Comparison of ENCODE assay signal across 15 mouse cellular contexts in the genomic region with DNA sequence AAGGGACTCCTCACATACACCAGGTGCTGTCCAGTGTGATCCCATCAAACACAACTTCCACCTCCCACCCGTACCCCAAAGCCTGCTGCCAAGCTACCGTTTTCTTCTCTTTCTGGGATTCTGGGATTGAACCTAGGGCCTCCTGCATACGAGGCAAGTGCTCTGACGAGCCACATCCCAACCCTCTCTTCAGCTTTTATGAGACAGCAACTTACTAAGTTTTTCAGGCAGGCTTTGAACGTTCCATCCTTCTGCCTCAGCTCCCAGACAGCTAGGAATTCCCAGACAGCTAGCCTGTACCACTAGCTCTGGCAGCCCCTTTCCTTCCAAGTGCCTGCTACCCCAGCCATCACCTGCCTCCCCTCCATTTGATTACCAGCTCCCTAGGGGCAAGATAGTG. TPM values are rescaled to one million over a fixed set of nuclear protein-coding genes. Genes with fewer than 3 reads are reported as not detected.
A peak's percentile ranks its signal among the peaks of the same experiment; 100 is the strongest.
DNase-seq lines count a peak whose midpoint lies in the region; ATAC-seq lines count a peak whose summit lies in the region.
"Had no signal": no experiment of that assay in that cellular context is flagged by ENCODE, and none has a peak within 500 bp of the region (broad histone marks: within the 10 kb centered on the region; RNA-seq: fewer than 3 reads in every experiment).

No protein-coding gene starts in this region.

- no peaks in the 10 kb centered on the region for H3K9me3 ChIP-seq in heart, embryonic 13.5 days
- H3K9me3 ChIP-seq in liver, embryonic 15.5 days (replicated peaks): no peaks in the 10 kb centered on the region
- H3K9me3 ChIP-seq in hindbrain, embryonic 15.5 days: no peaks in the 10 kb centered on the region
- H3K9me3 ChIP-seq: stomach, embryonic 15.5 days had no signal

- peak; percentile 5 for DNase-seq in adrenal gland, adult 2 months
- DNase-seq in adrenal gland, postnatal 36 days: no peak
- DNase-seq in heart, postnatal 36 days: no peak
- no peak for DNase-seq in liver
- DNase-seq in lung, postnatal 36 days: no peak
- DNase-seq: cerebellum, postnatal 10 days; heart, adult 2 months; kidney, adult 9 months; right cerebral cortex, postnatal 4 days; thymus, postnatal 14 days had no signal

- no peak overlapping the region for H3K27ac ChIP-seq in heart, embryonic 13.5 days (replicated peaks)
- no peak overlapping the region; the same call in 1 of the 2 replicates for H3K27ac ChIP-seq in liver, embryonic 15.5 days (replicated peaks)
- peak overlapping the region; percentile 90 for H3K27ac ChIP-seq in hindbrain, embryonic 15.5 days (replicated peaks)

- ATAC-seq in heart, embryonic 13.5 days (ENCODE audit: extremely low read depth, insufficient number of reproducible peaks, low FRiP score, low TSS enrichment): no peak
- no peak for ATAC-seq in liver, embryonic 15.5 days (ENCODE audit: insufficient read depth)
- no peak for ATAC-seq in hindbrain, embryonic 15.5 days (ENCODE audit: low FRiP score, low read depth)

- intact Hi-C loops in heart, postnatal 36 days (cut with DNase I): no loop called here

- H3K4me3 ChIP-seq in heart, embryonic 13.5 days: no peak overlapping the region
- 0 out of 2 replicates have a peak overlapping the region, but pooled peaks have one; percentile 88 for H3K4me3 ChIP-seq in liver, embryonic 15.5 days (replicated peaks)
- no peak overlapping the region for H3K4me3 ChIP-seq in hindbrain, embryonic 15.5 days

- H3K4me1 ChIP-seq in heart, embryonic 13.5 days: peaks cover 24% of the 10 kb centered on the region
- H3K4me1 ChIP-seq in liver, embryonic 15.5 days (replicated peaks): peaks cover 30% of the 10 kb centered on the region
- peaks cover 35% of the 10 kb centered on the region for H3K4me1 ChIP-seq in hindbrain, embryonic 15.5 days (replicated peaks)

- H3K4me2 ChIP-seq in heart, embryonic 13.5 days: no peak overlapping the region
- no peak overlapping the region for H3K4me2 ChIP-seq in liver, embryonic 15.5 days
- H3K4me2 ChIP-seq in hindbrain, embryonic 15.5 days: no peak overlapping the region

- H3K27me3 ChIP-seq in heart, embryonic 13.5 days (replicated peaks): no peaks in the 10 kb centered on the region
- H3K27me3 ChIP-seq in liver, embryonic 15.5 days: no peaks in the 10 kb centered on the region
- no peaks in the 10 kb centered on the region for H3K27me3 ChIP-seq in hindbrain, embryonic 15.5 days
- H3K27me3 ChIP-seq: Patski; stomach, embryonic 15.5 days had no signal

- peaks cover 14% of the 10 kb centered on the region for H3K36me3 ChIP-seq in heart, embryonic 13.5 days
- H3K36me3 ChIP-seq in liver, embryonic 15.5 days (replicated peaks): no peaks in the 10 kb centered on the region
- H3K36me3 ChIP-seq in hindbrain, embryonic 15.5 days: no peaks in the 10 kb centered on the region
- H3K36me3 ChIP-seq: stomach, embryonic 15.5 days had no signal

- WGBS in heart, embryonic 13.5 days: 69% methylated on average over 5 of the region's 5 CpGs
- WGBS in liver, embryonic 15.5 days (ENCODE audit: insufficient replicate concordance): 67% methylated on average over 5 of the region's 5 CpGs
- 88% methylated on average over 5 of the region's 5 CpGs for WGBS in hindbrain, embryonic 15.5 days

- peak overlapping the region; percentile 94 for H3K9ac ChIP-seq in heart, embryonic 13.5 days
- no peak overlapping the region for H3K9ac ChIP-seq in liver, embryonic 15.5 days
- no peak overlapping the region for H3K9ac ChIP-seq in hindbrain, embryonic 15.5 days
- H3K9ac ChIP-seq: stomach, embryonic 15.5 days had no signal

RNA-seq across cellular contexts. Expression of a gene that starts 0.9 kb away (rescaled TPM):
- total RNA-seq in adrenal gland, adult 2 months (2021): 100 to 1,000 TPM; 185 to 186 TPM
- polyA plus RNA-seq in adrenal gland, adult 2 months (2012; rRNA removed): 42.6 and 97.6 TPM in 2 replicates
- total RNA-seq in adrenal gland, postnatal 36 days (2021): 100 to 1,000 TPM; 169 to 177 TPM
- 54.4 and 56.7 TPM in 2 replicates for polyA plus RNA-seq in heart, embryonic 13.5 days (2015; fragmentation: Nextera tagmentation; extraction: Ambion mirVana)
- 100 to 1,000 TPM; 103 to 112 TPM for total RNA-seq in heart, postnatal 36 days (2021)
- polyA plus RNA-seq in liver, embryonic 15.5 days (2015; fragmentation: Nextera tagmentation; extraction: Ambion mirVana): 30.7 and 33.1 TPM in 2 replicates
- polyA plus RNA-seq in hindbrain, embryonic 15.5 days (2015; fragmentation: Nextera tagmentation; extraction: Ambion mirVana): 120 and 124 TPM in 2 replicates

RNA-seq across cellular contexts. Expression of a gene that starts 43.8 kb away (rescaled TPM):
- total RNA-seq in adrenal gland, adult 2 months (2021): 10 to 100 TPM; 32.9 to 42.3 TPM
- 38.0 and 50.0 TPM in 2 replicates for polyA plus RNA-seq in adrenal gland, adult 2 months (2012; rRNA removed)
- total RNA-seq in adrenal gland, postnatal 36 days (2021): 10 to 100 TPM; 27.9 to 48.1 TPM
- polyA plus RNA-seq in heart, embryonic 13.5 days (2015; fragmentation: Nextera tagmentation; extraction: Ambion mirVana): 18.9 and 20.9 TPM in 2 replicates
- 10 to 100 TPM; 32.7 to 33.5 TPM for total RNA-seq in heart, postnatal 36 days (2021)
- 16.0 and 18.3 TPM in 2 replicates for polyA plus RNA-seq in liver, embryonic 15.5 days (2015; fragmentation: Nextera tagmentation; extraction: Ambion mirVana)
- polyA plus RNA-seq in hindbrain, embryonic 15.5 days (2015; fragmentation: Nextera tagmentation; extraction: Ambion mirVana): 38.8 and 39.1 TPM in 2 replicates

RNA-seq across cellular contexts. Expression of a gene that starts 55.5 kb away (rescaled TPM):
- 10 to 100 TPM; 21.2 to 38.3 TPM for total RNA-seq in adrenal gland, adult 2 months (2021)
- polyA plus RNA-seq in adrenal gland, adult 2 months (2012; rRNA removed): 28.2 and 28.7 TPM in 2 replicates
- total RNA-seq in adrenal gland, postnatal 36 days (2021): 10 to 100 TPM; 21.4 TPM
- 3.2 and 3.6 TPM in 2 replicates for polyA plus RNA-seq in heart, embryonic 13.5 days (2015; fragmentation: Nextera tagmentation; extraction: Ambion mirVana)
- 10 to 100 TPM; 17.7 to 22.2 TPM for total RNA-seq in heart, postnatal 36 days (2021)
- 4.2 and 5.8 TPM in 2 replicates for polyA plus RNA-seq in liver, embryonic 15.5 days (2015; fragmentation: Nextera tagmentation; extraction: Ambion mirVana)
- polyA plus RNA-seq in hindbrain, embryonic 15.5 days (2015; fragmentation: Nextera tagmentation; extraction: Ambion mirVana): 15.2 and 17.6 TPM in 2 replicates
